Mouse (Mus musculus) embryo, embryonic 11 days (tissue): ENCODE results near the gene Bcl6b.

Source experiments
- DNase-seq: peaks from one replicate; pipeline ENCODE4 v3.0.0-alpha.2; 2015

Bcl6b gene

GRCm38 (mm10) chr11:70229260-70230010 lies at the start of gene Bcl6b:
TSS of gene Bcl6b (minus strand) at chr11:70229798.
- DNase-seq: peak; percentile 47

GRCm38 (mm10) chr11:70278961-70279360 lies 49.4 kb upstream of the Bcl6b start:
- DNase-seq: no peak

- no peak for DNase-seq
These were observed 42.0 kb upstream of the Bcl6b start for GRCm38 (mm10) chr11:70271641-70272040.

- DNase-seq: no peak
These were observed 36.8 kb upstream of the Bcl6b start for GRCm38 (mm10) chr11:70266405-70266804.

- DNase-seq: no peak
These were observed 36.2 kb upstream of the Bcl6b start for GRCm38 (mm10) chr11:70265819-70266218.

GRCm38 (mm10) chr11:70265252-70265651 lies 35.7 kb upstream of the Bcl6b start:
- DNase-seq: no peak

GRCm38 (mm10) chr11:70259035-70259434 lies 29.4 kb upstream of the Bcl6b start:
- DNase-seq: no peak

- peak; percentile 61 for DNase-seq
These were observed 25.4 kb upstream of the Bcl6b start, which contains the start of gene Alox12 for GRCm38 (mm10) chr11:70254931-70255531. TSS of gene Alox12 (minus strand) at chr11:70255353.

- no peak for DNase-seq
These were observed 24.7 kb upstream of the Bcl6b start for GRCm38 (mm10) chr11:70254337-70254736.

GRCm38 (mm10) chr11:70251853-70252252 lies 22.3 kb upstream of the Bcl6b start:
- DNase-seq: no peak

GRCm38 (mm10) chr11:70250150-70250549 lies 20.6 kb upstream of the Bcl6b start:
- DNase-seq: no peak

- DNase-seq: peak; percentile 75
These were observed 17.7 kb upstream of the Bcl6b start for GRCm38 (mm10) chr11:70247136-70247845.

GRCm38 (mm10) chr11:70242591-70242990 lies 13.0 kb upstream of the Bcl6b start:
- no peak for DNase-seq

- peak; percentile 91 for DNase-seq
These were observed 10.1 kb upstream of the Bcl6b start, which contains the start of the genes Gm21988 and Rnasek for GRCm38 (mm10) chr11:70239541-70240279. TSS of gene Gm21988 (minus strand) at chr11:70239830. TSS of gene Rnasek (minus strand) at chr11:70239842.

GRCm38 (mm10) chr11:70238591-70239440 lies 9.2 kb upstream of the Bcl6b start:
- no peak for DNase-seq

GRCm38 (mm10) chr11:70237457-70238167 lies 8.0 kb upstream of the Bcl6b start, which contains the start of gene 0610010K14Rik:
TSS of gene 0610010K14Rik (minus strand) at chr11:70237914.
- peak; percentile 97 for DNase-seq

GRCm38 (mm10) chr11:70236717-70237116 lies 7.1 kb upstream of the Bcl6b start:
- no peak for DNase-seq

GRCm38 (mm10) chr11:70235254-70235900 lies 5.8 kb upstream of the Bcl6b start:
- no peak for DNase-seq

- DNase-seq: no peak
These were observed 4.9 kb upstream of the Bcl6b start for GRCm38 (mm10) chr11:70234497-70234896.

GRCm38 (mm10) chr11:70234037-70234436 lies 4.4 kb upstream of the Bcl6b start:
- DNase-seq: no peak

GRCm38 (mm10) chr11:70233016-70233415 lies 3.4 kb upstream of the Bcl6b start:
- no peak for DNase-seq
